Mouse (Mus musculus) stomach, embryonic 15.5 days (tissue): Measurements from ENCODE around the gene Cenpt. TPM values are rescaled to one million over a fixed set of nuclear protein-coding genes. Genes with fewer than 3 reads are reported as not detected.

Source experiments
- ATAC-seq: fragments of 200-750 bp; cut with Nextera tagmentation; 2 replicates; pipeline ENCODE4 v1.8.0; 2017; ENCODE audit warnings: low read depth, moderate number of reproducible peaks, moderate TSS enrichment; ENCODE audit not compliant: insufficient read depth, low FRiP score
- H3K27ac ChIP-seq: fragments of 300-500 bp; sonication (generic); 2 replicates; pipeline ENCODE4 v1.5.1; 2015; ENCODE audit warnings: mild to moderate bottlenecking, inconsistent platforms
- H3K27me3 ChIP-seq: fragments of 300-500 bp; sonication (generic); replicated peaks from 2 replicates; pipeline ENCODE4 v1.6.1; 2015; ENCODE audit warnings: inconsistent platforms
- H3K36me3 ChIP-seq: fragments of 300-500 bp; sonication (generic); 2 replicates; pipeline ENCODE4 v1.6.1; 2015; ENCODE audit warnings: inconsistent platforms
- H3K4me1 ChIP-seq: fragments of 300-500 bp; sonication (generic); 2 replicates; pipeline ENCODE4 v1.6.1; 2015; ENCODE audit warnings: inconsistent platforms
- H3K4me2 ChIP-seq: fragments of 300-500 bp; sonication (generic); 2 replicates; pipeline ENCODE4 v1.6.1; 2015; ENCODE audit warnings: mild to moderate bottlenecking, inconsistent platforms
- H3K4me3 ChIP-seq: fragments of 300-500 bp; sonication (generic); replicated peaks from 2 replicates; pipeline ENCODE4 v1.5.1; 2015; ENCODE audit warnings: inconsistent platforms
- H3K9ac ChIP-seq: fragments of 300-500 bp; sonication (generic); 2 replicates; pipeline ENCODE4 v1.6.1; 2015; ENCODE audit warnings: inconsistent platforms
- H3K9me3 ChIP-seq: fragments of 300-500 bp; sonication (generic); 2 replicates; pipeline ENCODE4 v1.6.1; 2016; ENCODE audit warnings: inconsistent platforms
- WGBS: fragments of 180-500 bp; shearing (Covaris S2); methylation state at CpG from one replicate; pipeline ENCODE4 v1.1.7; 2015; 5-methylcytosine and 5-hydroxymethylcytosine counted together
- polyA plus RNA-seq: library from polyadenylated mRNA; unstranded; fragments of >200 nt; fragmentation: Nextera tagmentation; extraction: Ambion mirVana; gene quantifications from 2 replicates; pipeline ENCODE4 v1.2.1, GENCODE M21; 2015

The Cenpt gene
- polyA plus RNA-seq, 1 experiment from 2014 or later: 38.0 TPM

DNA sequence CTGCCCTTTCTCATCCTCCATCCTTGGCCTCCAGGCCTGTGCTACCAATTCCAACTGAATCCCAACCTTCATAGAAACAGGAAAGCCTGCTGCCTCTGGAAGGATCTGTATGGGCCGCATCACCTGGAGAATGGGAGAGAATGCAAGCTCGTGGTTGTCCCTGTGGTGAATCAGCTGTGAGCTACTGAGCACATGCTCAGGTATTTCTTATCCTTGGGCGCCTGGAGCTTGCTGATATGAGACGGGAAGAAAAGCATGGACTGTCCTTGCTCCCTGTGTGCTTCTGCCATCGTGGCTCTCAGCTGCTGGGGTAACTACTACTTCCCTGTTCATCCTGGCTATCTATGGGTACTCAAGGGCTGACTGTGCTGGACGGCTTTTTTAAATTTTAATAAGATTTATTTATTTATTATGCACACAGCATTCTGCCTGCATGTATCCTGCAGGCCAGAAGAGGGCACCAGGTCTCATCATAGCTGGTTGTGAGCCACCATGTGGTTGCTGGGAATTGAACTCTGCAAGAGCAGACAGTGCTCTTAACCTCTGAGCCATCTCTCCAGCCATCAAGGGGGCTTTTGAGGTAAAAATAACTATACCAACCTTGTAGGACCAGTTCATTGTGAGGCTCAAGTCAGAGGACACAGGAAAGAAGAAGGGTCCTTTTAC is 13.4 kb upstream of the Cenpt start:
- no peak for ATAC-seq
- WGBS: 79% methylated on average over 6 of the region's 6 CpGs
- Histone ChIP-seq H3K9ac (no peak overlapping the region), H3K36me3 (peaks cover 32% of the 10 kb centered on the region), H3K27me3 (no peaks in the 10 kb centered on the region), H3K27ac (no peak overlapping the region), H3K9me3 (no peaks in the 10 kb centered on the region), H3K4me2 (no peak overlapping the region), H3K4me3 (no peak overlapping the region), H3K4me1 (0 out of 2 replicates have a peak, but pooled peaks cover 4% of the 10 kb centered on the region)

- H3K27ac ChIP-seq: no peak overlapping the region
- no peak overlapping the region for H3K9ac ChIP-seq
Observed at GRCm38 (mm10) chr8:105861951-105862350, 8.9 kb upstream of the Cenpt start.

DNA sequence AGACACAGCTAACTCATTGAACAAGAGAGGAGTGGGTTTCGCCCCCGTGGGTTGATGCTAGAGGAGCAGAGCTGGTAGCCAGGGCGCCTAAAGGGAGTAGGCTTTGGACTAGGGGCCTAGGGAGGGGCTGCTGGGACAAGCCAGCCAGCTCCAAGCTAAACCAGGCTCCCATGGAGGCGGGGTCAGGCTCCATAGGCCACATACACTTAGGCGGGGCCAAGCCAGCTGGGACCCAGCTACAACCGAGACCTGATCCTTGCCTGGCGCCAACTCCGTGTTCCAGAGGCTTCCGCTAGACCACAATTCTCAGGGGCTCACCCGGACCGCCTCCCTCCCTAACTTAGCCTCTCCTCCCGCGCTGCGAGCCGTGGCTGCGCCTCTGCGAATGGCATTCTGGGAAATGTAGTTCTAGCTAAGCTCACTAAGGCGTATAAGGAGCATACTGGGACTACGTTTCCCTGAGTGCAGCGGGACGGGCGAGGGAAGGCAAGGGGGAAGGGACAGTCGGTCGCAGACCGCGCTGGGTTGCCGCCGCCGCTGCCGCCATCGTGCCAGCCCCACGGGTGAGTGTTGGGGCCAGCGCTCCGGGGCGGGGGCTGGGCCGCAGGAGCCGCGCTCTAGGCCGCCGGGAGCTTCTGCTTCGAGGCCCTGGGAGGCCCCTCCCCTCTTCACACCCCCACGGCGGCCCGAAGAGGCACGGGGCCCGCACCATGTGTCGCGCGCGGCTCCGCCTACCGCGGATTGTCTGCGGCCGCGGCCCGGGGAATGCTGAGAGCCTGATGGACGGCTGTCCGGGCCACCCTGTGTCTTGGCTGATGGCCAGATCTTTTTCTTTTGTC is 7.3 kb upstream of the Cenpt start, which contains the start of gene Nutf2:
TSS of gene Nutf2 (plus strand) at position 438 of the 839 bp plus-strand sequence.
- peak; percentile 98 for ATAC-seq
- under 1% methylated on average over 52 of the region's 59 CpGs for WGBS
- no peaks in the 10 kb centered on the region for H3K27me3 ChIP-seq
- peaks cover 9% of the 10 kb centered on the region; the same call in 1 of the 2 replicates for H3K36me3 ChIP-seq
- H3K9me3 ChIP-seq: no peaks in the 10 kb centered on the region
- peak within 1 kb of the TSS; percentile 73 for H3K4me3 ChIP-seq
- H3K9ac ChIP-seq: peak within 1 kb of the TSS; percentile 71
- peak within 1 kb of the TSS; percentile 91 for H3K27ac ChIP-seq
- peaks cover 34% of the 10 kb centered on the region for H3K4me1 ChIP-seq
- H3K4me2 ChIP-seq: peak within 1 kb of the TSS; percentile 72

More at GRCm38 (mm10) chr8:105861951-105862350, 8.9 kb upstream of the Cenpt start:
- ATAC-seq: no peak
- H3K4me3 ChIP-seq: peak overlapping the region; percentile 73
- peaks cover 23% of the 10 kb centered on the region for H3K4me1 ChIP-seq
- no peaks in the 10 kb centered on the region for H3K9me3 ChIP-seq
- peaks cover 16% of the 10 kb centered on the region for H3K36me3 ChIP-seq
- no peaks in the 10 kb centered on the region for H3K27me3 ChIP-seq
- 14% methylated on average over 1 of the region's 1 CpGs for WGBS
- peak overlapping the region; percentile 72 for H3K4me2 ChIP-seq

DNA sequence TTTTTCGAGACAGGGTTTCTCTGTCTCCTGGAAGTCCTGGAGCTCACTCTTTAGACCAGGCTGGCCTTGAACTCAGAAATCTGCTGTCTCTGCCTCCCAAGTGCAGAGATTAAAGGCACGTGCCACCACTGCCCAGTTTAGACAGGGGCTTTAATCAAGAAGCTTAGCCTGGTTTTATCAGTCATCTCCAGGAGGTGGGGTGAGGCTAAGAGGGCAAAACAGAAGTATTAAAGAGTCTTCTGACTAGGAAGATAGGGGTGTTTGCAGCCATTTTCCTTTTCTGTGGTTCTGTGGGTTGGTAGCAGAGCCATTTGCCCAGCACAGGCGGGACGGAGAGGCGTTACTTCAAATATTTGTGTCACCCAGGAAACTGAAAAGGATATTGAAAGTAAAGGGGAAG is 6.2 kb upstream of the Cenpt start:
- Histone ChIP-seq H3K4me1 (peaks cover 34% of the 10 kb centered on the region), H3K27me3 (no peaks in the 10 kb centered on the region), H3K9ac (no peak overlapping the region), H3K4me2 (peak overlapping the region; percentile 50), H3K4me3 (no peak overlapping the region), H3K27ac (peak overlapping the region; percentile 91), H3K36me3 (peaks cover 9% of the 10 kb centered on the region; the same call in 1 of the 2 replicates), H3K9me3 (no peaks in the 10 kb centered on the region)
- ATAC-seq: no peak
- 44% methylated on average over 5 of the region's 5 CpGs for WGBS

GRCm38 (mm10) chr8:105858495-105858894 is 5.4 kb upstream of the Cenpt start:
- no peak overlapping the region; the same call in 1 of the 2 replicates for H3K27ac ChIP-seq
- no peaks in the 10 kb centered on the region for H3K27me3 ChIP-seq
- no peak overlapping the region for H3K9ac ChIP-seq
- 87% methylated on average over 5 of the region's 5 CpGs for WGBS
- ATAC-seq: no peak
- H3K4me2 ChIP-seq: no peak overlapping the region
- H3K4me1 ChIP-seq: peaks cover 30% of the 10 kb centered on the region
- H3K36me3 ChIP-seq: peaks cover 6% of the 10 kb centered on the region; the same call in 1 of the 2 replicates
- H3K9me3 ChIP-seq: no peaks in the 10 kb centered on the region
- H3K4me3 ChIP-seq: no peak overlapping the region

GRCm38 (mm10) chr8:105856168-105856835 is 3.2 kb upstream of the Cenpt start:
- ATAC-seq: no peak
- H3K9ac ChIP-seq: peak overlapping the region; percentile 77; the same call in 1 of the 2 replicates
- WGBS: 12% methylated on average over 15 of the region's 15 CpGs
- peaks cover 30% of the 10 kb centered on the region for H3K4me1 ChIP-seq
- H3K9me3 ChIP-seq: no peaks in the 10 kb centered on the region
- H3K27me3 ChIP-seq: no peaks in the 10 kb centered on the region
- peak overlapping the region; percentile 87 for H3K4me3 ChIP-seq
- peak overlapping the region; percentile 87; the same call in 1 of the 2 replicates for H3K27ac ChIP-seq
- H3K36me3 ChIP-seq: peaks cover 5% of the 10 kb centered on the region; the same call in 1 of the 2 replicates
- peak overlapping the region; percentile 77 for H3K4me2 ChIP-seq

- ATAC-seq: peak; percentile 0; the same call in 1 of the 2 replicates
- Histone ChIP-seq H3K27ac (peak overlapping the region; percentile 87), H3K27me3 (no peaks in the 10 kb centered on the region), H3K4me3 (peak overlapping the region; percentile 87), H3K9me3 (no peaks in the 10 kb centered on the region), H3K9ac (peak overlapping the region; percentile 77), H3K4me2 (peak overlapping the region; percentile 77), H3K36me3 (peaks cover 5% of the 10 kb centered on the region; the same call in 1 of the 2 replicates), H3K4me1 (peaks cover 34% of the 10 kb centered on the region)
- under 1% methylated on average over 71 of the region's 71 CpGs for WGBS
Observed at GRCm38 (mm10) chr8:105855248-105856167, 2.4 kb upstream of the Cenpt start.

DNA sequence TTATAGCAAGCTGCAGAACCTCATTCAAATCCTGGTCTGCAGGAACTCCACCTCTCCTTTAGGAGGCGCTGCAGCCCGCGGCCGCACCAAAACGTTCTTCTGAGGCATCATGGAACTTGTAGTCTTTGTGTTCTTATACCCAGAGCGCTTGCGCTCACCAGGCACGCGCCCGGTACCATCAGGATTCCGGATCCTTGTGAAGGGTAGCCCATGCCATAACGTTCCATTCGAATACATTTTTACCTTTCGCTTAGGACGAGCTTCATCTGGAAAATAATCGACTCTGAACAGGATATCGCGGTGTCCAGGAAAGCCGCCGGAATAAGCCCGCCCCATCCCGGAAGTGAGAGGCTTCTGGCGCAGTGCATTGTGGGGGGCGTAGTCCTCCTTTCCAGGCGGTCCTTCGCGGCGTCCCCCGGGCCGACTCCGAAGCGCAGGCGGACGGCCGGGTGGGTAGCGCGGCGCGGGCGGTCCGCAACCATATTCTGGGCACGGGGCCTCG is 1.7 kb upstream of the Cenpt start, which contains the start of gene Thap11:
TSS of gene Thap11 (plus strand) at position 418 of the 502 bp plus-strand sequence.
- Histone ChIP-seq H3K9me3 (no peaks in the 10 kb centered on the region), H3K4me2 (peak within 1 kb of the TSS; percentile 77), H3K4me1 (peaks cover 33% of the 10 kb centered on the region), H3K36me3 (peaks cover 5% of the 10 kb centered on the region; the same call in 1 of the 2 replicates), H3K27me3 (no peaks in the 10 kb centered on the region), H3K4me3 (peak within 1 kb of the TSS; percentile 87), H3K27ac (peak within 1 kb of the TSS; percentile 87), H3K9ac (peak within 1 kb of the TSS; percentile 77)
- peak; percentile 90 for ATAC-seq
- under 1% methylated on average over 42 of the region's 43 CpGs for WGBS

GRCm38 (mm10) chr8:105854303-105854702 is 1.2 kb upstream of the Cenpt start:
- ATAC-seq: no peak; the same call in 1 of the 2 replicates
- WGBS: 28% methylated on average over 8 of the region's 8 CpGs
- Histone ChIP-seq H3K4me3 (peak overlapping the region; percentile 87), H3K27me3 (no peaks in the 10 kb centered on the region), H3K9ac (no peak overlapping the region), H3K27ac (no peak overlapping the region), H3K36me3 (peaks cover 5% of the 10 kb centered on the region; the same call in 1 of the 2 replicates), H3K4me2 (peak overlapping the region; percentile 43), H3K4me1 (peaks cover 28% of the 10 kb centered on the region), H3K9me3 (no peaks in the 10 kb centered on the region)

DNA sequence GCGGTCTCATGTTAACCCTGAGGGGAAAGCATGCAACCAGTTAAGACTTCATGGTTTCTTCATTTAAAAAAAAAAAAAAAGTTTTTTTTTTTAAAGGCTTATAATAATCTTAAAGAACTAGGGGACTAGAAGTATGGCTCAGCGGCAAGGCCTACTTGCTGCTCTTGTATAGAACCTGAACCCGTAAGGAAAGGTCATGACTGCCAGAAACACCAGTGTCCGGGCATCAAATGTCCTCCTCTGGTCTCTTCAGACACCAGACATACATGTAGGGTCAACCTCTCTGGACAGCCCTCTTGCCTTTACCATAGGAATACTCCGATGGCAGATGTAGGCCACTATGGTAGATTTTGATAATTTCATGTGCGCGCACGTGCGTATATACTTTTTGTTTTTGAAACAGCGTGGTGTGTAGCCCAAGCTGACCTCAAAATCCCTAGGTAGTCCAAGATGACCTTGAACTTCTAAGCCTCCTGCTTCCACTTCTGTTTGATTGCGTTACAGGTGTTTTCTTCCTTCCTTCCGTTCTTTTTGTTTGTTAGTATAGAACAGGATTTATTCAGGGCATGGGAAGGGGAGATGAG is 840 bp downstream of the Cenpt start:
- H3K36me3 ChIP-seq: peaks cover 14% of the 10 kb centered on the region
- ATAC-seq: no peak
- no peak overlapping the region for H3K27ac ChIP-seq
- no peak overlapping the region for H3K9ac ChIP-seq
- H3K9me3 ChIP-seq: no peaks in the 10 kb centered on the region
- H3K27me3 ChIP-seq: no peaks in the 10 kb centered on the region
- H3K4me3 ChIP-seq: peak overlapping the region; percentile 63; the same call in 1 of the 2 replicates
- H3K4me1 ChIP-seq: peaks cover 19% of the 10 kb centered on the region
- 77% methylated on average over 12 of the region's 12 CpGs for WGBS
- H3K4me2 ChIP-seq: no peak overlapping the region
